Mouse (Mus musculus) C2C12 (cell line): ENCODE data around the gene Fgfr1op2. TPM values are rescaled to one million over a fixed set of nuclear protein-coding genes. Genes with fewer than 3 reads are reported as not detected.

Experiments used
- H3K27me3 ChIP-seq: one replicate; pipeline ENCODE4 v1.6.1; 2011; ENCODE audit not compliant: control insufficient read depth, insufficient read depth, insufficient read length
- H3K36me3 ChIP-seq: one replicate; pipeline ENCODE4 v1.6.1; 2011; ENCODE audit not compliant: control insufficient read depth, insufficient read depth
- H3K4me3 ChIP-seq: one replicate; pipeline ENCODE4 v1.5.1; 2011; ENCODE audit warnings: mild to moderate bottlenecking, control low read depth; ENCODE audit not compliant: poor library complexity, insufficient read depth, severe bottlenecking
- H3K79me2 ChIP-seq: one replicate; pipeline ENCODE4 v1.6.1; 2011; ENCODE audit not compliant: control insufficient read depth, insufficient read depth
- H3K79me3 ChIP-seq: one replicate; pipeline ENCODE4 v1.6.1; 2011; ENCODE audit warnings: low read depth, control low read depth
- H3ac ChIP-seq: one replicate; pipeline ENCODE3; 2011; ENCODE audit warnings: low read depth; ENCODE audit not compliant: control insufficient read depth, insufficient read length
- CEBPB ChIP-seq: IDR thresholded peaks from one replicate; pipeline ENCODE4 v1.6.1; 2011; ENCODE audit warnings: low read depth, mild to moderate bottlenecking, control low read depth, moderate library complexity
- CTCF ChIP-seq: IDR thresholded peaks from one replicate; pipeline ENCODE4 v1.5.1; 2011; ENCODE audit not compliant: control insufficient read depth, insufficient read depth, insufficient read length
- FOSL1 ChIP-seq: IDR thresholded peaks from one replicate; pipeline ENCODE4 v1.8.0; 2011; ENCODE audit warnings: mild to moderate bottlenecking, low read length; ENCODE audit not compliant: poor library complexity, insufficient read depth, severe bottlenecking
- MAX ChIP-seq: IDR thresholded peaks from one replicate; pipeline ENCODE4 v1.6.1; 2011; ENCODE audit warnings: mild to moderate bottlenecking, control low read depth
- MYOD1 ChIP-seq: IDR thresholded peaks from one replicate; pipeline ENCODE4 v1.6.1; 2011; ENCODE audit warnings: low read depth; ENCODE audit not compliant: control insufficient read depth, insufficient read length
- MYOG ChIP-seq: IDR thresholded peaks from one replicate; pipeline ENCODE4 v1.6.1; 2011; ENCODE audit not compliant: control insufficient read depth, insufficient read length; ENCODE audit errors: extremely low read depth
- USF1 ChIP-seq: IDR thresholded peaks from one replicate; pipeline ENCODE4 v1.6.1; 2011; ENCODE audit warnings: low read depth, mild to moderate bottlenecking, control low read depth, moderate library complexity
- polyA plus RNA-seq: library from polyadenylated mRNA; unstranded; fragments of >200 nt; fragmentation: generic; extraction: Trizol; gene quantifications from one replicate; pipeline ENCODE4 v1.2.1, GENCODE M21; 2012; ENCODE audit warnings: missing spikeins

Fgfr1op2 gene
- polyA plus RNA-seq, 1 experiment: 42.4 TPM

GRCm38 (mm10) chr6:146631847-146632246 is 54.8 kb downstream of the Fgfr1op2 start:
- Histone ChIP-seq H3K4me3 (no peak overlapping the region), H3K79me2 (no peaks in the 10 kb centered on the region), H3ac (no peak overlapping the region), H3K79me3 (no peaks in the 10 kb centered on the region), H3K36me3 (no peaks in the 10 kb centered on the region), H3K27me3 (no peaks in the 10 kb centered on the region)
- no peak for TF ChIP-seq CEBPB
- TF ChIP-seq FOSL1: no peak
- no peak for TF ChIP-seq MYOD1
- no peak for TF ChIP-seq MYOG
- no peak for TF ChIP-seq MAX
- TF ChIP-seq USF1: no peak
- TF ChIP-seq CTCF: no peak

GRCm38 (mm10) chr6:146632403-146632802 is 55.4 kb downstream of the Fgfr1op2 start:
- no peak overlapping the region for H3ac ChIP-seq
- no peaks in the 10 kb centered on the region for H3K36me3 ChIP-seq
- no peak for TF ChIP-seq CTCF
- no peak for TF ChIP-seq MAX
- TF ChIP-seq USF1: no peak
- TF ChIP-seq MYOG: no peak
- TF ChIP-seq MYOD1: no peak
- no peak for TF ChIP-seq FOSL1
- no peak for TF ChIP-seq CEBPB
- H3K79me3 ChIP-seq: no peaks in the 10 kb centered on the region
- no peaks in the 10 kb centered on the region for H3K27me3 ChIP-seq
- no peak overlapping the region for H3K4me3 ChIP-seq
- H3K79me2 ChIP-seq: no peaks in the 10 kb centered on the region

- H3K79me2 ChIP-seq: no peaks in the 10 kb centered on the region
- H3K79me3 ChIP-seq: no peaks in the 10 kb centered on the region
- no peaks in the 10 kb centered on the region for H3K36me3 ChIP-seq
- no peak overlapping the region for H3ac ChIP-seq
- no peak for TF ChIP-seq USF1
- H3K4me3 ChIP-seq: no peak overlapping the region
- no peaks in the 10 kb centered on the region for H3K27me3 ChIP-seq
Observed at GRCm38 (mm10) chr6:146633097-146633496, 56.1 kb downstream of the Fgfr1op2 start.

GRCm38 (mm10) chr6:146633629-146634014 is 56.6 kb downstream of the Fgfr1op2 start:
- TF ChIP-seq USF1: peak; percentile 67
- TF ChIP-seq CTCF: no peak
- Histone ChIP-seq H3K4me3 (peak overlapping the region; percentile 56), H3K79me3 (no peaks in the 10 kb centered on the region), H3ac (peak overlapping the region; percentile 74), H3K27me3 (no peaks in the 10 kb centered on the region), H3K79me2 (no peaks in the 10 kb centered on the region), H3K36me3 (no peaks in the 10 kb centered on the region)

GRCm38 (mm10) chr6:146634015-146634722 is 57.2 kb downstream of the Fgfr1op2 start:
- Histone ChIP-seq H3ac (peak overlapping the region; percentile 74), H3K4me3 (peak overlapping the region; percentile 56), H3K36me3 (no peaks in the 10 kb centered on the region), H3K79me3 (no peaks in the 10 kb centered on the region), H3K27me3 (no peaks in the 10 kb centered on the region), H3K79me2 (no peaks in the 10 kb centered on the region)
- no peak for TF ChIP-seq FOSL1

GRCm38 (mm10) chr6:146634759-146635606 is 58.0 kb downstream of the Fgfr1op2 start:
- Histone ChIP-seq H3K27me3 (no peaks in the 10 kb centered on the region), H3K79me2 (no peaks in the 10 kb centered on the region), H3K36me3 (no peaks in the 10 kb centered on the region), H3K4me3 (no peak overlapping the region), H3K79me3 (no peaks in the 10 kb centered on the region), H3ac (no peak overlapping the region)
- TF ChIP-seq CEBPB: no peak
- no peak for TF ChIP-seq FOSL1
- no peak for TF ChIP-seq USF1
- TF ChIP-seq MAX: no peak
- TF ChIP-seq CTCF: no peak
- TF ChIP-seq MYOD1: no peak
- no peak for TF ChIP-seq MYOG
